Mouse (Mus musculus): ENCODE results near the gene Ctss. TPM values are rescaled to one million over a fixed set of nuclear protein-coding genes. Genes with fewer than 3 reads are reported as not detected.

The Ctss gene
- polyA plus RNA-seq, 1 experiment: not detected

DNA sequence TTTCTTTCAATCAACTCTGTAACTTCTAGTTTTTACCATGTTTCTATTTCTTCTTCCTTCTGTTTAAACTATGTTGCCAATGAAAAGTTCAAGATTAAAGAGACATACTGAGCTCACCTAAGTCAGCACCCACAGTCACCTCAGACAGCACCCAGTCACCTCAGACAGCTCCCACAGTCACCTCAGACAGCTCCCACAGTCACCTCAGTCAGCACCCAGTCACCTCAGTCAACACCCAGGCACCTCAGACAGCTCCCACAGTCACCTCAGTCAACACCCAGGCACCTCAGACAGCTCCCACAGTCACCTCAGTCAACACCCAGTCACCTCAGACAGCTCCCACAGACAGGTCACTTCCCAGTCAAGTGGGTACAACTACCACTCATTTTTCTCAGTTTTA is 15.6 kb downstream of the Ctss start:
- H3K4me1 ChIP-seq (ENCODE audit: control insufficient read depth, insufficient read depth, low read length): no peaks in the 10 kb centered on the region
- H3K4me3 ChIP-seq (ENCODE audit: insufficient read depth, low read depth, low read length): no peak overlapping the region
- TF ChIP-seq CTCF (IDR thresholded peaks at IDR 0.05; ENCODE audit: insufficient read depth, low read depth, low read length) (no peak), POLR2A (IDR thresholded peaks at IDR 0.05; ENCODE audit: insufficient read depth, low read depth, low read length) (no peak)
- no peak overlapping the region for H3K27ac ChIP-seq (ENCODE audit: insufficient read depth, low read depth, low read length)

DNA sequence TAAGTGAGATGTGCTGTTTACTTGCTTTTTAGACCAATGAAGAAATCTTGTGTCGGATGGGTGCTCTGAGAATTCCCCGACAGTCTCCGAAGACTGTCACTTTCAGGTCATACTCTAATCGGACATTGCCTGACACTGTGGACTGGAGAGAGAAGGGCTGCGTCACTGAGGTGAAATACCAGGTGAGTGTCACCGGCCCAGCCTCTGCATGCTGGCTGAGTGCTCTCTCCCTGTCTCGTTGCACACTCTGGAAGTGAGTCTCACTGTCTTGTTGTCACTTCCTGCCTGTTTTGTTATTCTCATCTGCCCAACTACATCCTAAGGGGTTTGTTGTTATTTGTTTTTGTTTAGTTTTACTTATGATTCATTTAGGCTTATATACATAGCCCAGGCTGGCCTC is 16.4 kb downstream of the Ctss start:
- no peak overlapping the region for H3K27ac ChIP-seq (ENCODE audit: insufficient read depth, low read depth, low read length)
- no peaks in the 10 kb centered on the region for H3K4me1 ChIP-seq (ENCODE audit: control insufficient read depth, insufficient read depth, low read length)
- 77% methylated on average over 7 of the region's 7 CpGs for WGBS
- TF ChIP-seq POLR2A (IDR thresholded peaks at IDR 0.05; ENCODE audit: insufficient read depth, low read depth, low read length): no peak
- TF ChIP-seq CTCF (IDR thresholded peaks at IDR 0.05; ENCODE audit: insufficient read depth, low read depth, low read length): no peak
- H3K4me3 ChIP-seq (ENCODE audit: insufficient read depth, low read depth, low read length): no peak overlapping the region

DNA sequence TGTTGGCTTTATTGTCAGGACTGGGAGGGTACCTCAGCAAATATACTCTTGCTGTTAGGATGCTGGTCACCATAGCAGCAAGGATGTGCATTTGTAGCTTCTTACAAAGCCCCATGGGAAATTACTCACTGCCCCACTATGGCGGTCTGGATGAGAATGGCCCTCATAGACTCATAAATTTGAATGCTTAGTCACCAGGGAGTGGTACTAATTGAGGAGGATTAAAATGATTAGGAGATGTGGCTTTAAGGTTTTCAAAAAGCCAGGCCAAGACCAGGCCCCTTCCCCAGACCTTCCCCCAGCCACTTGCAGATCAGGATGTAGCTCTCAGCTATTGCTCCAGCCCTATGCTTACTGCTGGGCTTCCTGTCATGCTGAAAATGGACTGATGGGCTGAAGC is 23.6 kb downstream of the Ctss start:
- H3K4me1 ChIP-seq (ENCODE audit: control insufficient read depth, insufficient read depth, low read length): no peaks in the 10 kb centered on the region
- no peak overlapping the region for H3K27ac ChIP-seq (ENCODE audit: insufficient read depth, low read depth, low read length)
- H3K4me3 ChIP-seq (ENCODE audit: insufficient read depth, low read depth, low read length): no peak overlapping the region
- TF ChIP-seq CTCF (IDR thresholded peaks at IDR 0.05; ENCODE audit: insufficient read depth, low read depth, low read length): no peak
- no peak for TF ChIP-seq POLR2A (IDR thresholded peaks at IDR 0.05; ENCODE audit: insufficient read depth, low read depth, low read length)
- WGBS: 64% methylated on average over 1 of the region's 1 CpGs

- WGBS: 77% methylated on average over 3 of the region's 3 CpGs
- H3K4me3 ChIP-seq (ENCODE audit: insufficient read depth, low read depth, low read length): no peak overlapping the region
- TF ChIP-seq CTCF (IDR thresholded peaks at IDR 0.05; ENCODE audit: insufficient read depth, low read depth, low read length) (no peak), POLR2A (IDR thresholded peaks at IDR 0.05; ENCODE audit: insufficient read depth, low read depth, low read length) (no peak)
- no peaks in the 10 kb centered on the region for H3K4me1 ChIP-seq (ENCODE audit: control insufficient read depth, insufficient read depth, low read length)
- H3K27ac ChIP-seq (ENCODE audit: insufficient read depth, low read depth, low read length): no peak overlapping the region
These were observed 27.4 kb downstream of the Ctss start for GRCm38 (mm10) chr3:95553986-95554385.

DNA sequence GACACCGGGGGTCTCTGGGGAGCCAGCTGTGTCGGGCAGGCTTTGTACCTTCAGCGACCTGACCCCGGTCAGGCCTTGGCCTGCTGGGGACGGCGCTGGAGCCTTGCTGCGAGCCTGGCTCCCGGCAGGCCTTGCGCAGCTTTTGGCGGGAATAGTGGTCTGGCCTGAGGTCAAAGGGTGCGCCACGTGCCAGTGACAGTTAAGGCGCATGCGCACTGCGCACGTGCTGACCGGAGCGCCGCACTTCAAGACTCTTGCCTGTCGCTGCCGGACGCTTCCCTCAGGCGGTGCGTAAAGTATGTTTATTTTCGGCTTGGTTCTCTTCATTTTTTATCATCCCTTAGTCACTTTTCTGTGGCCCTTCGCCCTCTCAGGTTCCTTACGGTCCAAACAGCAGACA is 32.9 kb downstream of the Ctss start, which contains the start of gene Hormad1:
Gene Hormad1, plus strand, starts transcription at position 241 of the 400 bp plus-strand sequence.
- Histone ChIP-seq H3K4me3 (ENCODE audit: insufficient read depth, low read depth, low read length) (no peak within 1 kb of the TSS), H3K4me1 (ENCODE audit: control insufficient read depth, insufficient read depth, low read length) (no peaks in the 10 kb centered on the region), H3K27ac (ENCODE audit: insufficient read depth, low read depth, low read length) (no peak within 1 kb of the TSS)
- 90% methylated on average over 27 of the region's 27 CpGs for WGBS
- TF ChIP-seq POLR2A (IDR thresholded peaks at IDR 0.05; ENCODE audit: insufficient read depth, low read depth, low read length) (no peak), CTCF (IDR thresholded peaks at IDR 0.05; ENCODE audit: insufficient read depth, low read depth, low read length) (no peak)

DNA sequence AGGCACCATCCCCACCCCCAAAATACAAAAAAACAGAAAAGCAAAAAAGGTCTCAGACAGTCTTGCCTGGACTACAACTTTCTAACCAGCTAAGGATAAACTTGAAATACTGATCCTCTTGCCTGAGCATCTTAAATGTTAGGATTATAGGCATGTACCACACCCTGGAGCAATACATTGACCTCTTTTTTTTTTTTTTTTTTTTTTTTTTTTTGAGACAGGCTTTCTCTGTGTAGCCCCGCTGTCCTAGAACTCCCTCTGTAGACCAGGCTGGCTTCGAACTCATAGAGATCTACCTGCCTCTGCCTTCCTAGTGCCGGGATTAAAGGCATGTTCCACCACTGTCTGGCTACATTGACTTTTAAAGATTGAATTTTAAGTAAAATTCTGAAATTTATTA is 34.2 kb downstream of the Ctss start:
- 90% methylated on average over 3 of the region's 3 CpGs for WGBS

DNA sequence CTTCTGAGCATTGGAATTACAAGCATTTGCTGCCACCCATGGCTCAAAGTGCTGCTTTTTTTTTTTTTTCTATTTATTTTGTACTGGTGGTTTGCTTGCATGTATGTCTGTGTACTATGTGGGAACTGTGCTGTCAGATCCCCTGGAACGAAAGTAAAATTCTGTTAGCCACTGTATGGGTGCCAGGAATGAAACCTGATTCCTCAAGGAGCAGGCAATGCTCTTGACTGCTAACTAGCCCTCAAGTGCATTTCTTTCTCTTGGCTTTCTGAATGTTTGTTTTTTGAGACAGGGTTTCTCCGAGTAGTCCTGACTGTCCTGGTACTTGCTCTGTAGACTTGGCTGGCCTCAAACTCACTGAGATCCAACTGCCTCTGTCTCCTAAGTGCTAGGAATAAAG is 35.2 kb downstream of the Ctss start:
- no peak overlapping the region for H3K27ac ChIP-seq (ENCODE audit: insufficient read depth, low read depth, low read length)
- no peaks in the 10 kb centered on the region for H3K4me1 ChIP-seq (ENCODE audit: control insufficient read depth, insufficient read depth, low read length)
- WGBS: 55% methylated on average over 2 of the region's 2 CpGs
- TF ChIP-seq CTCF (IDR thresholded peaks at IDR 0.05; ENCODE audit: insufficient read depth, low read depth, low read length) (no peak), POLR2A (IDR thresholded peaks at IDR 0.05; ENCODE audit: insufficient read depth, low read depth, low read length) (no peak)
- H3K4me3 ChIP-seq (ENCODE audit: insufficient read depth, low read depth, low read length): no peak overlapping the region

More for the DNA sequence above, 34.2 kb downstream of the Ctss start:
- Histone ChIP-seq H3K4me1 (ENCODE audit: control insufficient read depth, insufficient read depth, low read length) (no peaks in the 10 kb centered on the region), H3K4me3 (ENCODE audit: insufficient read depth, low read depth, low read length) (no peak overlapping the region), H3K27ac (ENCODE audit: insufficient read depth, low read depth, low read length) (no peak overlapping the region)
- no peak for TF ChIP-seq CTCF (IDR thresholded peaks at IDR 0.05; ENCODE audit: insufficient read depth, low read depth, low read length)
- TF ChIP-seq POLR2A (IDR thresholded peaks at IDR 0.05; ENCODE audit: insufficient read depth, low read depth, low read length): no peak

DNA sequence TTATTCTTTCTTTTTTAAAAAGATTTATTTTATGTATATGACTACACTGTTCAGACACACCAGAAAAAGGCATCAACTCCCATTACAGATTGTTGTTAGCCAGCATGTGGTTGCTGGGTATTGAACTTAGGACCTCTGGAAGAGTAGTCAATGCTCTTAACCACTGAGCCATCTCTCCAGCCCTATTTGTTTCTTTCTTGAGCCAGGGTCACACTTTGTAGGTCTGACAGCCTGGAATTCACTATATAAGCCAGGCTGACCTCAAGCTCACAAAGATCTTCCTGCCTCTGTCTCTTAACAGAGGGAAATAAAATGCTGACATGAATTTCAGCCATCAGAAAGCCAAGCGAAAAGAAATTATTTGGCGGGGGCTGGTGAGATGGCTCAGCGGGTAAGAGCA is 43.0 kb downstream of the Ctss start:
- H3K27ac ChIP-seq (ENCODE audit: insufficient read depth, low read depth, low read length): no peak overlapping the region
- 90% methylated on average over 3 of the region's 3 CpGs for WGBS
- TF ChIP-seq CTCF (IDR thresholded peaks at IDR 0.05; ENCODE audit: insufficient read depth, low read depth, low read length): no peak

DNA sequence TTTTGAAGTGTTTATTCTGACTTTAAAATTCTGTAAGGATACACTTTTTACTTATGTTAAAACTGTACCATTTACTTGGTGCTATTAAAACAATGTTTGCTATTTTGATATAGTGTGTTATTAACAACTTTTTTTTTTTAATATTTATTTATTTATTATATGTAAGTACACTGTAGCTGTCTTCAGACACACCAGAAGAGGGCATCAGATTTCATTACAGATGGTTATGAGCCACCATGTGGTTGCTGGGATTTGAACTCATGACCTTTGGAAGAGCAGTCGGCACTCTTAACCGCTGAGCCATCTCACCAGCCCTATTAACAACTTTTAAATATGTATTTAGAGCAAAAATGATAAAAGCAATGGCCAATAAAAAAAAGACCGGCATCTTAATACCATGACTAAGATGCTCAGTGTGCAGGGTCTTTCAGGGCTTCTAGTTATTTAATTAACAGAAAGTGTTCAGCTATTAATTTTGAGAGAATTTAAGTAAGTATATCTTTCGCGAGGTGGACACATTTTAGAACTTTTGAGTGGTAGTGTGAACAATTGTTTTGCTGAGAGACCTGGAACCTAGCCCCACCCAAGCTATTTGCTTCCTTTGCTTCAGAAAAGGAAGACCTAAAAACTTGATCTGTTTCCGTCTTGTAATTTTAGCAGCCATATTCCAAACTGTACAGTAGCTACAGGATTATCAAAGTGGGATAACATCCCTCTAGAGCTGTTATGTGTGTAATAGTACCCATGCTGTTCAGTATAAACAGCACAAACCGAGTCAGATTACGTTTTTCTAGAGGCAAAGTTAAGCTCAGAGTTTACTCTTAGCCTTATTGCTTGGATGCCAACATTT is 61.4 kb downstream of the Ctss start:
- Histone ChIP-seq H3K27ac (ENCODE audit: insufficient read depth, low read depth, low read length) (no peak overlapping the region), H3K4me1 (ENCODE audit: control insufficient read depth, insufficient read depth, low read length) (no peaks in the 10 kb centered on the region), H3K4me3 (ENCODE audit: insufficient read depth, low read depth, low read length) (no peak overlapping the region)
- no peak for TF ChIP-seq POLR2A (IDR thresholded peaks at IDR 0.05; ENCODE audit: insufficient read depth, low read depth, low read length)
- no peak for TF ChIP-seq CTCF (IDR thresholded peaks at IDR 0.05; ENCODE audit: insufficient read depth, low read depth, low read length)
- WGBS: 48% methylated on average over 8 of the region's 8 CpGs

More for the DNA sequence above, 43.0 kb downstream of the Ctss start:
- no peak overlapping the region for H3K4me3 ChIP-seq (ENCODE audit: insufficient read depth, low read depth, low read length)
- no peaks in the 10 kb centered on the region for H3K4me1 ChIP-seq (ENCODE audit: control insufficient read depth, insufficient read depth, low read length)

Data from olfactory bulb, adult 2 months (tissue).